Mouse (Mus musculus) heart, adult 18-20 months (tissue): Measurements from ENCODE around the gene Pmvk. TPM values are rescaled to one million over a fixed set of nuclear protein-coding genes. Genes with fewer than 3 reads are reported as not detected.

Source experiments
- total RNA-seq, 2 experiments: library from RNA; stranded (reverse); gene quantifications; 2 replicates each; pipeline ENCODE4 v1.2.3; 2021

Pmvk gene
- total RNA-seq, 2 experiments from 2014 or later, result 8.4 to 8.8 TPM

Other genes with a start within 250 kb of the Pmvk start
- gene Thbs3, start 239.4 kb upstream of the Pmvk start, total RNA-seq, result 1 to 10 TPM; 2.8 to 5.8 TPM
- gene Mtx1, start 227.5 kb upstream of the Pmvk start, total RNA-seq, result 10 to 100 TPM; 60.3 to 61.5 TPM
- gene Muc1, start 225.5 kb upstream of the Pmvk start, total RNA-seq, result 1 to 10 TPM in 1 of 2 experiments, under 1 TPM in 1; 0.40 to 2.1 TPM
- 10 to 100 TPM; 64.8 to 89.2 TPM for gene Krtcap2, start 208.6 kb upstream of the Pmvk start, total RNA-seq
- under 1 TPM; 0.37 to 0.98 TPM for gene Trim46, start 208.2 kb upstream of the Pmvk start, total RNA-seq
- 10 to 100 TPM; 54.1 to 54.7 TPM for gene Dpm3, start 195.2 kb upstream of the Pmvk start, total RNA-seq
- gene Slc50a1, start 184.0 kb upstream of the Pmvk start, total RNA-seq, result 10 to 100 TPM; 15.6 to 21.6 TPM
- gene Efna1, start 173.4 kb upstream of the Pmvk start, total RNA-seq, result 10 to 100 TPM; 22.5 to 23.8 TPM
- gene Efna3, start 131.6 kb upstream of the Pmvk start, total RNA-seq, result not detected
- gene Efna4, start 116.5 kb upstream of the Pmvk start, total RNA-seq, result under 1 TPM in 1 of 2 experiments, not detected in 1; 0.28 TPM
- 10 to 100 TPM; 45.5 to 47.0 TPM for gene Adam15, start 104.5 kb upstream of the Pmvk start, total RNA-seq
- not detected for gene Dcst2, start 92.6 kb upstream of the Pmvk start, total RNA-seq
- gene Dcst1, start 89.3 kb upstream of the Pmvk start, total RNA-seq, result not detected
- 10 to 100 TPM; 21.3 to 23.3 TPM for gene Zbtb7b, start 59.8 kb upstream of the Pmvk start, total RNA-seq
- 1 to 10 TPM in 1 of 2 experiments, not detected in 1; 1.0 TPM for gene Lenep, start 51.7 kb upstream of the Pmvk start, total RNA-seq
- 10 to 100 TPM; 59.5 to 63.8 TPM for gene Flad1, start 42.7 kb upstream of the Pmvk start, total RNA-seq
- gene Cks1b, start 36.2 kb upstream of the Pmvk start, total RNA-seq, result 1 to 10 TPM; 4.6 to 4.8 TPM
- gene Shc1, start 36.1 kb upstream of the Pmvk start, total RNA-seq, result 10 to 100 TPM; 33.2 to 36.1 TPM
- 10 to 100 TPM; 15.3 to 17.0 TPM for gene Pygo2, start 24.3 kb upstream of the Pmvk start, total RNA-seq
- gene Pbxip1, start 17.8 kb upstream of the Pmvk start, total RNA-seq, result 10 to 100 TPM; 70.0 to 76.0 TPM
- 1 to 10 TPM; 1.5 to 2.0 TPM for gene Kcnn3, start 65.6 kb downstream of the Pmvk start, total RNA-seq